Mouse (Mus musculus) brain, embryonic 14.5 days (tissue): Measurements from ENCODE around the gene Slc1a7.

ENCODE experiments used
- CTCF ChIP-seq: fragments of 200-500 bp; IDR thresholded peaks from 2 replicates; pipeline ENCODE4 v1.5.1; 2012; ENCODE audit warnings: inconsistent platforms, mild to moderate bottlenecking, moderate library complexity, borderline replicate concordance; ENCODE audit not compliant: insufficient read depth, insufficient read length; ENCODE audit errors: extremely low read depth
- POLR2A ChIP-seq: fragments of 200-500 bp; IDR thresholded peaks from 2 replicates; pipeline ENCODE4 v1.6.1; 2012; ENCODE audit warnings: mild to moderate bottlenecking, inconsistent platforms, borderline replicate concordance; ENCODE audit not compliant: poor library complexity, insufficient read depth, insufficient read length, severe bottlenecking; ENCODE audit errors: extremely low read depth

DNA sequence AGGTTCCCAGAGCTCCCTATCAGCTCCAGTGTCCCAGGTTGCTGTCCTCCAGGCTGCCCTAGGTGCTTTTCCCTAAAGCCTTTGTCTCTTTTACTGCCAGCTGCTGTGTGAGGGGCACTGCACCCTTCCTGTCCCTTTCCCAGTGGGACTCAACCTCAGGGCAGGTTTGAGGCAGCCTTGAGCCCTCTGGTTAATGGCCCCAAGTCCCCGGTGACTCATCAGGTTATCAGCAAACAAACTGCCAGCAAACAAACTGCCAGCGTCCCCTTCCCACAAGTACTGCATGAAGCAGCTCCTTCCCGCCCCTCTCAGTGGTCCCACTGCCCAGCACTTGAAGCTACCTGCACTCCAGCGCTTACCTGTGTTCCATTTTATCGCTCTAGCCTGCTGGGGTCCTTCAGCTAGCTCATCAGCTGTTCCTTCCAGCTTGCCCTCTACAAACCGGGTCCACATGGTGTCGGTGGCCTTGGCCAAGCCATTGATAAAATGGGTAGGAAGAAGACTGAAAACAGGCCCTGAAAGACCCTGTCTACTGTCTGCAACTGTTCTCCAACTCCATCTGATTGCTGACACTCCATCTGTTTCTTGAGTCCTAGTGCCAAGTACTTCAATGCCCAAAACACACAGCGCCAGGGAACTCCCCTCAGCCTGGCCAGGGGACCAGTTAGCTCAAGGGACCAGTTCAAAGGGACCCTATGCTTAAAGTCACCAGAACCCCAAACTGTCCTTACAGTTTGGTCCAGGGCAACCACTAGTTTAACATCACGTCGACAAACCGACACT, 18.4 kb downstream of the Slc1a7 start:
- TF ChIP-seq CTCF (no peak), POLR2A (no peak)
